49 mouse cellular contexts compared by ENCODE assay signal in the genomic region with DNA sequence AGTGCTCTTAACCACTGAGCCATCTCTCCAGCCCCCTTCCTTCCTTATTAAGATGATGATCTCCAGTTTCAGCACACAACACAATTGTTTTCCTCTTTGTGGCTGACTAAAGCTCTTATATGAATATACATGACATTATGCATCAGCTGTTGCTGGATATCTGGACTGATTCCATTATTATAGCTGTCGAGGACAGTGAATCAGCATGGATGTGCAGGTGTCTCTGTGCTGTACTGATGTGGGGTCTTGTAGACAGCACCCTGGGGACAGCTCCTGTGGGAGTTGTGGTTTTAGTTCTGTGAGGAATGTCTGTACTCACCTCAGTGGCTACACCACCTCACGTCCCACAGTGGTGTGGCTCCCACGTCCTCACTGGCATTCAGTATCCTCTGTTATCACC. TPM values are rescaled to one million over a fixed set of nuclear protein-coding genes. Genes with fewer than 3 reads are reported as not detected.
"Had no signal": no experiment of that assay in that cellular context is flagged by ENCODE, and none has a peak within 500 bp of the region (broad histone marks: within the 10 kb centered on the region; RNA-seq: fewer than 3 reads in every experiment).

No protein-coding gene starts in this region.

- H3K36me3 ChIP-seq: heart, embryonic 10.5 days; heart, embryonic 12.5 days; heart, embryonic 13.5 days; heart, embryonic 15.5 days; hindbrain, embryonic 10.5 days; hindbrain, embryonic 12.5 days; hindbrain, embryonic 13.5 days; hindbrain, embryonic 15.5 days; intestine, embryonic 15.5 days; kidney, embryonic 15.5 days had no signal

- DNase-seq: heart, postnatal 10 days; heart, postnatal 14 days; heart, postnatal 36 days; heart, postnatal 4 days; kidney, adult 11 months; kidney, adult 18-20 months; kidney, adult 2 months; kidney, adult 8-10 months; kidney, adult 9 months; kidney, postnatal 10 days; kidney, postnatal 14 days; kidney, postnatal 25 days; kidney, postnatal 36 days; kidney, postnatal 4 days; layer of hippocampus, adult 9-11 months; layer of hippocampus, postnatal 36 days had no signal

- H3K4me2 ChIP-seq: heart, embryonic 11.5 days; heart, embryonic 12.5 days; heart, embryonic 13.5 days; heart, embryonic 15.5 days; hindbrain, embryonic 12.5 days; hindbrain, embryonic 13.5 days; hindbrain, embryonic 14.5 days; hindbrain, embryonic 15.5 days; intestine, embryonic 15.5 days; kidney, embryonic 15.5 days had no signal

- H3K4me3 ChIP-seq: heart, embryonic 10.5 days; heart, embryonic 12.5 days; heart, embryonic 13.5 days; heart, embryonic 15.5 days; hindbrain, embryonic 10.5 days; hindbrain, embryonic 12.5 days; hindbrain, embryonic 13.5 days; hindbrain, embryonic 15.5 days; intestine, embryonic 15.5 days; kidney, embryonic 15.5 days; layer of hippocampus, adult 2 months had no signal

- H3K27me3 ChIP-seq: heart, embryonic 12.5 days; heart, embryonic 13.5 days; heart, embryonic 15.5 days; hindbrain, embryonic 12.5 days; hindbrain, embryonic 13.5 days; hindbrain, embryonic 15.5 days; intestine, embryonic 15.5 days; kidney, embryonic 15.5 days had no signal

- ATAC-seq: hindbrain, embryonic 16.5 days; hindbrain, postnatal 0 days; inflammation-experienced regulatory T-cells, adult 6 months; intestine, embryonic 15.5 days; intestine, embryonic 16.5 days; intestine, postnatal 0 days had no signal

RNA-seq across cellular contexts. Expression of a gene that starts 18.5 kb away (rescaled TPM):
- total RNA-seq: hematopoietic stem cell, adult 5-6 weeks; hindbrain, postnatal 0 days; layer of hippocampus, adult 18-20 months; layer of hippocampus, adult 2 months; layer of hippocampus, postnatal 10 days; layer of hippocampus, postnatal 14 days; layer of hippocampus, postnatal 25 days; layer of hippocampus, postnatal 36 days had no signal
- polyA plus RNA-seq: hindbrain, embryonic 10.5 days; hindbrain, embryonic 11.5 days; hindbrain, embryonic 12.5 days; hindbrain, embryonic 13.5 days; hindbrain, embryonic 14.5 days; hindbrain, embryonic 15.5 days; hindbrain, postnatal 0 days; inflammation-experienced regulatory T-cells, adult 6 months; intestine, embryonic 14.5 days; intestine, embryonic 15.5 days; intestine, embryonic 16.5 days; intestine, postnatal 0 days; kidney, embryonic 14.5 days; kidney, postnatal 0 days; large intestine, adult 2 months had no signal

RNA-seq across cellular contexts. Expression of a gene that starts 22.4 kb away (rescaled TPM):
- total RNA-seq: heart, postnatal 10 days; heart, postnatal 14 days; heart, postnatal 25 days; heart, postnatal 36 days; heart, postnatal 4 days; hematopoietic stem cell, adult 5-6 weeks had no signal
- polyA plus RNA-seq: heart, embryonic 10.5 days; heart, embryonic 11.5 days; heart, embryonic 14.5 days; heart, embryonic 15.5 days; intestine, embryonic 14.5 days; intestine, embryonic 15.5 days; intestine, embryonic 16.5 days; intestine, postnatal 0 days; kidney, adult 2 months; kidney, embryonic 14.5 days; kidney, embryonic 15.5 days; kidney, embryonic 16.5 days had no signal

RNA-seq across cellular contexts. Expression of a gene that starts 47.0 kb away (rescaled TPM):
- total RNA-seq: heart, postnatal 10 days; heart, postnatal 14 days; heart, postnatal 25 days; heart, postnatal 36 days; heart, postnatal 4 days; hematopoietic stem cell, adult 5-6 weeks had no signal
- polyA plus RNA-seq: heart, embryonic 10.5 days; heart, embryonic 11.5 days; heart, embryonic 12.5 days; heart, embryonic 13.5 days; heart, embryonic 14.5 days; heart, embryonic 15.5 days; heart, embryonic 16.5 days; heart, postnatal 0 days; hindbrain, embryonic 11.5 days; hindbrain, embryonic 12.5 days; hindbrain, embryonic 13.5 days; hindbrain, embryonic 14.5 days; inflammation-experienced regulatory T-cells, adult 6 months; intestine, embryonic 14.5 days; intestine, embryonic 15.5 days; intestine, embryonic 16.5 days; intestine, postnatal 0 days; kidney, embryonic 14.5 days; kidney, embryonic 15.5 days; kidney, embryonic 16.5 days; kidney, postnatal 0 days; large intestine, adult 2 months had no signal

RNA-seq across cellular contexts. Expression of a gene that starts 58.3 kb away (rescaled TPM):
- total RNA-seq: hematopoietic stem cell, adult 5-6 weeks had no signal
- polyA plus RNA-seq: inflammation-experienced regulatory T-cells, adult 6 months had no signal
